Mouse (Mus musculus) G1E (cell line): ENCODE results near the gene C1ql3. TPM values are rescaled to one million over a fixed set of nuclear protein-coding genes. Genes with fewer than 3 reads are reported as not detected.

Experiments used
- ATAC-seq: 2 replicates; pipeline ENCODE4 v1.8.0; 2016; ENCODE audit warnings: mild to moderate bottlenecking; ENCODE audit not compliant: insufficient number of reproducible peaks, poor library complexity, low FRiP score, severe bottlenecking; ENCODE audit errors: extremely low read depth
- DNase-seq: peaks from one replicate; pipeline ENCODE4 v3.0.0; 2012; ENCODE audit warnings: low spot score
- H3K27me3 ChIP-seq: 2 replicates; pipeline ENCODE4 v1.6.1; 2012; ENCODE audit warnings: mild to moderate bottlenecking, low read length, inconsistent platforms; ENCODE audit not compliant: insufficient read depth
- H3K36me3 ChIP-seq: replicated peaks from 2 replicates; pipeline ENCODE3; 2012; ENCODE audit warnings: mild to moderate bottlenecking, inconsistent platforms
- H3K4me1 ChIP-seq: 2 replicates; pipeline ENCODE4 v1.6.1; 2012; ENCODE audit warnings: low read depth, low read length, inconsistent platforms, mixed read lengths; ENCODE audit not compliant: insufficient read depth
- H3K4me3 ChIP-seq: 2 replicates; pipeline ENCODE4 v1.5.1; 2012; ENCODE audit warnings: low read depth, mild to moderate bottlenecking, inconsistent platforms, low read length, moderate library complexity, mixed read lengths
- H3K9me3 ChIP-seq: replicated peaks from 2 replicates; pipeline ENCODE4 v1.6.1; 2012; ENCODE audit warnings: inconsistent platforms
- CTCF ChIP-seq: IDR thresholded peaks from 2 replicates; pipeline ENCODE4 v1.5.1; 2012; ENCODE audit warnings: low read depth, low read length, inconsistent platforms, mixed read lengths
- GATA1 ChIP-seq: IDR thresholded peaks from 2 replicates; pipeline ENCODE4 v1.6.1; 2012; ENCODE audit warnings: borderline replicate concordance, low read length, inconsistent platforms, mixed read lengths
- GATA2 ChIP-seq: IDR thresholded peaks from 2 replicates; pipeline ENCODE4 v1.6.1; 2012; ENCODE audit warnings: low read depth, low read length, inconsistent platforms, borderline replicate concordance
- POLR2AphosphoS5 ChIP-seq: IDR thresholded peaks from 2 replicates; pipeline ENCODE4 v1.6.1; 2012; ENCODE audit warnings: low read depth, low read length, inconsistent platforms; ENCODE audit not compliant: insufficient replicate concordance
- TAL1 ChIP-seq: conservative IDR thresholded peaks from 2 replicates; pipeline ENCODE4 v1.6.1; 2012; ENCODE audit warnings: low read depth, low read length, inconsistent platforms, mixed read lengths
- polyA plus RNA-seq: library from polyadenylated mRNA; stranded (reverse); fragments of >175 nt; gene quantifications from 2 replicates; pipeline ENCODE4 v1.2.3, GENCODE M21; 2012
- total RNA-seq, 2 experiments: library from RNA; stranded (forward) in 1 of 2; stranded (reverse) in 1 of 2; fragments of 200-1000 nt in 1 of 2; fragments of >200 nt in 1 of 2; fragmentation: Nextera tagmentation in 1 of 2; gene quantifications; 2 replicates each; pipeline ENCODE4 v1.2.3; 2014 to 2017

Gene C1ql3
- total and polyA plus RNA-seq, 3 experiments: 0.05 TPM; not detected in 2

GRCm38 (mm10) chr2:13000026-13000425 is 11.6 kb downstream of the C1ql3 start:
- no peaks in the 10 kb centered on the region for H3K9me3 ChIP-seq
- H3K36me3 ChIP-seq: no peaks in the 10 kb centered on the region
- H3K4me1 ChIP-seq: no peaks in the 10 kb centered on the region
- no peak for DNase-seq
- no peaks in the 10 kb centered on the region for H3K27me3 ChIP-seq
- TF ChIP-seq GATA2 (no peak), TAL1 (no peak), POLR2AphosphoS5 (no peak), GATA1 (no peak), CTCF (no peak)
- ATAC-seq: no peak
- no peak overlapping the region for H3K4me3 ChIP-seq

- DNase-seq (no peak), ATAC-seq (no peak)
- Histone ChIP-seq H3K4me3 (no peak overlapping the region), H3K36me3 (peaks cover 3% of the 10 kb centered on the region), H3K9me3 (no peaks in the 10 kb centered on the region), H3K27me3 (no peaks in the 10 kb centered on the region), H3K4me1 (no peaks in the 10 kb centered on the region)
- TF ChIP-seq GATA1 (no peak), CTCF (no peak), GATA2 (no peak), POLR2AphosphoS5 (no peak), TAL1 (no peak)
Observed at GRCm38 (mm10) chr2:12984901-12985732, 26.5 kb downstream of the C1ql3 start.

- H3K36me3 ChIP-seq: peaks cover 3% of the 10 kb centered on the region
- H3K4me1 ChIP-seq: no peaks in the 10 kb centered on the region
- H3K4me3 ChIP-seq: no peak overlapping the region
- ATAC-seq (no peak), DNase-seq (no peak)
- TF ChIP-seq POLR2AphosphoS5: no peak
- TF ChIP-seq CTCF: no peak
- no peak for TF ChIP-seq TAL1
- TF ChIP-seq GATA1: no peak
- TF ChIP-seq GATA2: no peak
- no peaks in the 10 kb centered on the region for H3K9me3 ChIP-seq
- H3K27me3 ChIP-seq: no peaks in the 10 kb centered on the region
Observed at GRCm38 (mm10) chr2:12978771-12979170, 32.8 kb downstream of the C1ql3 start.

GRCm38 (mm10) chr2:12977367-12977766 is 34.2 kb downstream of the C1ql3 start:
- Histone ChIP-seq H3K27me3 (no peaks in the 10 kb centered on the region), H3K9me3 (no peaks in the 10 kb centered on the region), H3K4me3 (no peak overlapping the region), H3K36me3 (peaks cover 3% of the 10 kb centered on the region), H3K4me1 (no peaks in the 10 kb centered on the region)
- no peak for ATAC-seq
- no peak for DNase-seq
- TF ChIP-seq GATA2 (no peak), CTCF (no peak), GATA1 (no peak)

- H3K4me3 ChIP-seq: no peak overlapping the region
- no peaks in the 10 kb centered on the region for H3K36me3 ChIP-seq
- DNase-seq (no peak), ATAC-seq (no peak)
- H3K9me3 ChIP-seq: no peaks in the 10 kb centered on the region
- no peaks in the 10 kb centered on the region for H3K4me1 ChIP-seq
- no peaks in the 10 kb centered on the region for H3K27me3 ChIP-seq
- TF ChIP-seq CTCF (no peak), TAL1 (no peak), POLR2AphosphoS5 (no peak), GATA2 (no peak), GATA1 (no peak)
Observed at GRCm38 (mm10) chr2:12973752-12974151, 37.9 kb downstream of the C1ql3 start.

- no peak for TF ChIP-seq GATA2
- TF ChIP-seq POLR2AphosphoS5: no peak
- TF ChIP-seq GATA1: no peak
- no peak for TF ChIP-seq CTCF
- TF ChIP-seq TAL1: no peak
Observed at GRCm38 (mm10) chr2:12970049-12970724, 41.4 kb downstream of the C1ql3 start.

More at GRCm38 (mm10) chr2:12970049-12970724, 41.4 kb downstream of the C1ql3 start:
- DNase-seq (no peak), ATAC-seq (no peak)
- Histone ChIP-seq H3K36me3 (no peaks in the 10 kb centered on the region), H3K4me1 (no peaks in the 10 kb centered on the region), H3K4me3 (no peak overlapping the region), H3K27me3 (no peaks in the 10 kb centered on the region), H3K9me3 (no peaks in the 10 kb centered on the region)
